Mouse (Mus musculus) forelimb bud, embryonic 11.5 days (tissue): ENCODE results near the gene Kcnq5.
A peak's percentile ranks its signal among the peaks of the same experiment; 100 is the strongest.
"Not testable (repeated sequence)": the region's sequence is repeated elsewhere in the genome, so short reads cannot be mapped to it uniquely, and the experiment has no call there.

ENCODE experiments used
- DNase-seq: peaks from one replicate; pipeline ENCODE4 v3.0.0-alpha.2; 2012; ENCODE audit warnings: low read depth, low spot score

Gene Kcnq5

DNA sequence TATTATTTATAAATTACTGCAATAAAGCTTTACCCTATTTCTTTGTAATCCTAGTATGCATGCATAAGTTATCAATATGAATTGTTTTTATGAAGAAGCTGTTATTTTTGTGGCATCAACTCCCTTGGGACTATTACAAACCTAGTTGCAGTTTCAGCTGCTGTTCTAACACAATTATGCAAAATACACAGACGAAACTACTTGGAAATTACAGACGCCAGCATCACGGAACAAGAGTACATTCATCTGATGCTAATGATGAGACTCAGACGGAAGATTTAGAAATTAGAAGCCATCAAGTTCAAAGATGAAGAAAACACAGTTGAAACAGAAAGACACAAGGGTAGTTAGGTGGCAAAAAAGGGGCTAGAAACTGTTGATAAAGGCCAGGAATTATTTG, 310.9 kb downstream of the Kcnq5 start:
- no peak for DNase-seq

DNA sequence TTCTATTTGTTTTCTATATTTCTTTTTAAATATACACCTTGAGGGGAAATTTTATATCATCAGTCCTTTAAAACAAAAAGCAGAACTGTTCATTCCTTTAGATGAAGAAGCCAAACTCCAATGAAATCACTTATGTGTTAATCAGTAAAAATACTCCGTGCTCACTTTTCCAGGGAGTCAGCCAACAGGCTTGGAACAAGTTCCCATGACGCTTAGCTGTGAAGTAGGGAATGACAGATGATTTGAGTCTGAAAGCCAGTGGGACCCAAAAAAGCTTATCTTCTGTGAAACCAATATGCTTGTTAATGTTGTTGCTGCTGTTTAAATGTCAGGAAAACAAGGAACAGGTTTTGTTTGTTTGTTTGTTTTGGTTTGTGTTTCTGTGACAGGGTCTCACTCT, 326.3 kb downstream of the Kcnq5 start:
- DNase-seq: no peak

DNA sequence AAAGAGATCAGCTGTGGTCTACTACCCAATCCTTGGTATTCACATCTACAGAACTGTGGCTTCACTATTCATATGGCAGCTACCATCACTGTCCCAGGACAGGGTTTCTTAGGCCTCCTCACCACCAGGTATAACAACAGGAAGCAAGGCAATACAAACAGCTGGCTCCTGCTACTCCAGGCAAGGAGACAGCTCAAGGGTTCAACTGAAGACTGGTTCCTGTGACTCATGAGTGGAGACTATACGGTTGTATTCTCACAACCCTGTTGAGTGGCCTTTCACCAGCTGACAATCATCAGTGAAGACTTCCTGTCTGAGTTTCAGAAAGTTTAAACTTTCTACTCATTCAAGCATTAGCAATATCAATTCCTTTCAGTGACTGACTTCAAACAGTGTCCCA, 327.7 kb downstream of the Kcnq5 start:
- no peak for DNase-seq

DNA sequence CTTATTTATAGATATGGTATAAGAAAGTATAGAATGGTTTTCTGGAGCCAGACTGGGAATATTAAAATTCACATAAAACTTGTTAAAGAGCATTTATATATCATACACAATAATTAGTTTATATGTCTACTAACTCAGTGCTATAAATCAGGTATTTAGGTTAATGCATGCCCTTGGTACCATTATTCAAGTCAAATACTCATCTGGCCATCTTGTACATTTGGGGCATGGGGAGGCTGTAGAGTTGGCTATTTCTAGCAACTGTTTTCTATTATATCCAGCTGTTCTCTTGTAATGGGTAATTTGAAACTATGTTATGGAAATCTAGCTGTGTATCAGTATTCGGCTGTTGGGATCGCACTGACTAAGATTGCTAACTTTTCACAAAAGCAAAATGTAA, 339.3 kb downstream of the Kcnq5 start:
- DNase-seq: no peak

DNA sequence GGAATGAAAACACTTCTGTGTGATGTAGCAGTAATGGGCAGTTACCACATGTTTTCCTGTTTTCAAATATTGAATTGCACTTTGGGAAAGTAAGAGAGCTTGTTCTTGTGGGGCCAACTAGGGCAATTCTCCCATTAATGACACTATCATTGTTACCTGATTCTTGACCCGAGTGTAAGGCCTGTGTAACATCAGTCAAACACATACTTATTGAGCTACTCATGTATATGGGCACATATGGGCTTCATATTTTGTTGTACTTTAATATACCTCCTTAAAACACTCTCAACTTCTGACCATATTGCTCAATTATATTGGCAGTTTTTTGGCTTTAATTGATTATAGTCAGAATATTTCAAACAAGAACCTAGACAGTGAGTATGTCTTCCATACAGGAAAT, 339.7 kb downstream of the Kcnq5 start:
- peak; percentile 30 for DNase-seq

DNA sequence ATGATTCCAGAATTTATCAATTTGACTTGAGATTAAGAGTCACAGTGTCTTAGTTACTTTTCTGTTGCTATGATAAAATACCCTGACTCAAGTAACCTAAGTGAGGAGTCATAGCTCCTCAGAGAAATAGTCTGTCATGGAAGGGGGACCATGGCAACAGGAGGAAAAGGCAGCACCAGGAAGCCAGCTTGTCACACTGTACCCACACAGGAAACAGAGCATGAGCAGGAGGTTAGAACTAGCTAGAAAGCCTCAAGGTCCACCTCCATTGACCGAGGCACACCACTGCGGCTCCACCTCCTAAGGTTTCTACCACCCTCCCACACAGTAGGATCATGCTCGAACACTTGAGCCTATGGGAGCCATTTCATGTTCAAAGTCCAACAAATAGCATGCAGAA, 343.0 kb downstream of the Kcnq5 start:
- no peak for DNase-seq

DNA sequence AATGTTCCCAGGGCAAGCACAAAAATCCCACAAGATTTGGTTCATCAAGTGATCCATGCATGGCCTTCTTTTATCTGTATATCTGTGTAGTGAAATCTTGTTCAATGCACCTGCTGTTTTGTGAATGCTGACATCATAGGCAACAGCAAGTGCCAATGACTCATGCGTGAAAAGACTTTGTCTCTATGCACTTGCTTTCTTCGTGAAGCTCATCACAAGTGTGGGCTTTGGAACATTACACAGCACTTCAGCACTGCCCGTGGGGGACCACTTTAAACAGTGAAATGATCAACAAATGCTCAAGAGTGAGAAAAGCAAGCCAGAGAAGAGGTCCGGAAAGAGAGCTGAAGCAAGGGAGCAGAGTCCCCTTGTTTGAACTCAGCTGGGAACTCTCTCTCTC, 345.1 kb downstream of the Kcnq5 start:
- DNase-seq: no peak

DNA sequence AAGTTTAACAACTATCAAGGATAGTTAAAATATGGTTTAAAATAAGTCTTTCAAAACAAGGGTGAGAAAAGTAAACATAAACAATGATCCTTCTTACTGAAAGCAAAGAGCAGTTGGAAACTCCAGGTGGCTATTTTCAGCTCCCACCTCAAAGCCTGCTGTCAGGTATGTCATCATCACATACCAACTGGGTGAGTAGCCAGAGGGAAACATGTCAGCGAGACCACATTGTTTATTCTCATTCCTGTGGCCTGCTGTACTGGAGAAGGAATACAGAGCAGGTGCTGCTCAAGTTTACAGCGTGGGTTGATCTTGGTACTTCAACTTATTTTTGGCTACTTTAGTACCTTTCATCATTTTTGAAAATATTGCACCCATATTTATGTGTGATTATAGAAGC, 347.8 kb downstream of the Kcnq5 start:
- peak; percentile 11 for DNase-seq

DNA sequence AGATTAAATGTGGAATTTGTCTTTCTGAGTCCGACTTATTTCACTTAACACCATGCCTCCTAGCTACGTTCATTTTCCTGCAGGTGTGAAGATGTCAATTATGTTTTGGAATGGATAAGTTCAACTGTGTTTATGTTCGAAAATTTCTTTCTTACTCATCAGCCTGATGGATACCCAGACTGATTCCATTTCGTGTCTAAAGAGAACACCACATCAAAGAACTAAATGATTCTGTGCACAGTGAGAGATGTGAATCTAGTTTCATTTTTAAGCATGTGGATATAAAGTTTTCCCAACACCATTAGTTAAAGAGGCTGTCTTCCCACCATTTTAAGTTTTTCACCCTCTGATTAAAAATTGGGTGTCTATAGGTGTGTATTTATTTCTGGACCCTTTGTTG, 357.7 kb downstream of the Kcnq5 start:
- no peak for DNase-seq

DNA sequence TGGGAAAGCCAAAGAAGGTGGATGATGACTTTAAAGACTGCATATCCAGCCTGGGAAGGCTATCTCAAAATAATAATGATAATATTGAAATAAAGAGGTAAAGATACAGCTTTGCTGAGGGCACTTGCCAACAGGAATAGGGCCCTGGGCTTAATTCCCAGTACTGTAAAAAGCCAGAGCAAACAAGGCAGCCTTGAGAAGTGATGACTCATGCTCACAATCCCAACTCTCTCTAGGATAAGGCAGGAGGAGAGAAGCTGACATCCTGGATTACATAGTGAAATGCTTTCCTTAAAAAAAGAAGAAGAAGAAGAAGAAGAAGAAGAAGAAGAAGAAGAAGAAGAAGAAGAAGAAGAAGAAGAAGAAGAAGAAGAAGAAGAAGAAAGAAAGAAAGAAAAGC, 359.2 kb downstream of the Kcnq5 start:
- no peak for DNase-seq

DNA sequence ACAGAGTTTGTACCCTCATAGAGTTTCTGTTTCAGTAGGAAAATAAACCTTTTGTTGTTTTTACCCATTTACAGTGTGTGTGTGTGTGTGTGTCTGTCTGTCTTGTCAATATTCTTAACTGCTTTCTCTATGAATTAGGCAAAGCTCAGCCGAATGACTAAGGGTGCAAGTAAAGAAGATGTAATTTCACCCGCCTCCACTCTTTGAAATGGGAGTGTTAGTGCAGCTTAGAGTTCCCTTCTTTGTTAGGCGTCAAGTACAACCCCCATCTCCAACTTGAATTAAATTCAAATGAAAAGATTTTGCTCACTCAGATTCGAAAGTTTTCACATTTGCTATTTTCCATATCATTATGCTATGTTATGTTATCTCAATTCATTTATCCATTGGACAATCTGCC, 361.1 kb downstream of the Kcnq5 start:
- DNase-seq: no peak

DNA sequence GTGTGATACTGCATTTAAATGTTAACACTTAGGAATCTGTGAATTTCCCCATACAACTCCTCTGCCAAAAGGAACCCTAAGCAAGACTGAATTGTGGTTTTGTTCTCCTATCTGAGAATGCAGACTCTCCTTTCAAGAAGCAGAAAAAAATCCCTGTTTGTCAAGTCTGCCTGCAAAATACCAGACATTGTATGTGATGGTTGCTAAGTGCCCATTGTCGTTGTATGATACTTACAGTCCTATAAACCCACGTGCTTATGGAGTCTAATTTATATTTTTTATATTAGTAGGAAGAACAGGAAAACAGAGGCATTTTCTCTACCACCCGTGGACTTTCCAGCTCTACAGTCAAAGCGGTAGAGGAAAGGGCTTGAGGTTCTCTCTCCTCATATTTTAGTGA, 367.9 kb downstream of the Kcnq5 start:
- DNase-seq: no peak

DNA sequence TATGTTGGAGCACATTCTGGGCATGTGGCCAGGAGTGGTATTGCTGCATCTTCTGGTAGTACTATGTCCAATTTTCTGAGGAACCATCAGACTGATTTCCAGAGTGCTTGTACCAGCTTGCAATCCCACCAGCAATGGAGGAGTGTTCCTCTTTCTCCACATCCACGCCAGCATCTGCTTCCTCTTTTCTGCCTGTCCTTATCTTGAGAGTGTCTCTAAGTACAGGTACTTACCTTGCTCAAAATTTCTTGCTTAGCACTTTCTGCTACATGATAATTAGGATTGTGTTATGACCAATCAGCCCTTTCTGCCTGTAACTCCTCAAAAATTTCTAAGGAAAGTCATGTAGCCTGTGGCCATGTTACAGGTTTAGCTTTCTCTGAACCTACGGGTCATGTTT, 394.3 kb downstream of the Kcnq5 start:
- not testable (repeated sequence) for DNase-seq

DNA sequence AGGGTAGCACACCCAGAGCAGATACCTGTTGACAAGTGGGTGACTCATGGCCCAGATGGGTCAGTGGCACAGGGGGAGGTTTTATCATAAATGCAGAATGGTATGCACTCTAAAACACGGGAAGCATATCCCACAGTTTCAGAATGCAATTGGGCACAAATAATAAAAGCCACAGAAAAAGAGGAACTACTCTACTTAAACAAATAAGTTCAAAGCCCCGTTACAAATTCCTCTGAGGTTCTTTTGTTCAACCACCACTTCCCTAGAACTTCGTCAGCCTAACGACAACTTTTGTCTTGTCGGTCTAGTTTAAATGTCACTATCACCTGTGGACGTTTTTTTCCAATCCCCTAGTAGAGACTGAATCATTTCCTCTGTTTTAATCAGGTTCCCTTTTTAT, 407.1 kb downstream of the Kcnq5 start:
- no peak for DNase-seq

DNA sequence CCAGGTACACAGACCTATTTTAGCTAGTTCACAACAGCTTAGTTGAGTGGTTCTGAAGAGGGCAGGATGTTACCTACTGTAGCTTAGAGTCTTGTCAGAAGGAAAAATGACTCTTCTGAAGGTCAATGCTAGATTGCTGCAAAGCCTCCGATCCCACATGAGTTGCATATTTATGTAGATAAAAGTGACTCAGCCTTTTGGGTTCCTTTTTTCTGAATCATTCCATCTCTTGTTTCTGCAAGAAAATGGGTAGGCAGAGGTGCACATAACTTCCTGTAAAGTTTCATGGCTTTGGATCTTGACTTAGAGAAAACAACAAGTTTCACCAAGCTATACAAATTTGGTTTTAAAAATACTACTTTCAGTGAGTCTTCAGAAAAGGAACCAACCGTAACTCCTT, 409.0 kb downstream of the Kcnq5 start:
- DNase-seq: no peak

DNA sequence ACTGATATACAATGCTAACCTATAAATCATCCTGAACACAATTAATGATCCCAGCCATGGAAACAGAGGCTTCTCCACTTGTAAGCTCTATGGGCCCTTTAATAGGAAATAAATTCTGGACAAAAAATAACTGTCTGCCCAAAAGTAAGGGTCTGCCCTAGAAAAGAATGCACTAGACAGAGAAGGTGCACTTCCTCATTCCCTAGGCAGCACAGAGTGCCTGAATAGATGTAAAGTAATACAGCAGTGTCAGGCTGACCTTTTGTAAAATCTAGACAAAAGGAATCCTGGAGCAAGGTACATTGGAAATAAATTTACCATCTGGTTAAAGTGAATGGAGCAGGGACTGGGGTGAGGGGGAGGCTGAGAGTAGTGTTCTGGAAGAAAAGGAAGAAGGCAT, 417.8 kb downstream of the Kcnq5 start:
- DNase-seq: no peak

DNA sequence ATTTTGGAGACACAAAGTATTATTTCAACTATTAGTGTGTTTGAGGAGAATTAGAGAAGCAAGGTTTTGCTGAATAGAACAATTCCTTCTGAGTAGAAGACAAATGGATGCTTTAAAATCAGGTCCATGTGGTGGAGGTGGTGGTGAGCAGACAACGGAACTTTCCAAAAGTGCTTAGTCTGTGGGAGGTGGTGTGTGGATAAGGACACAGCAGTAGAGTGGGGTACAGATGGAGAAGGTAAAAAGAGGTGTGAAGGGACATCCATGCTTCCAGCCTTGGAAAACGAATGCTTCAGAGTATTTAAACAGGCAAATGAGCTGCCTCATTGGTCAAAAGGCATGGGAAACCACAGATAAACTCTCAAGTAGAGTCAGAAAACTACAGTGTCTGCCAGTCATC, 422.3 kb downstream of the Kcnq5 start:
- no peak for DNase-seq

DNA sequence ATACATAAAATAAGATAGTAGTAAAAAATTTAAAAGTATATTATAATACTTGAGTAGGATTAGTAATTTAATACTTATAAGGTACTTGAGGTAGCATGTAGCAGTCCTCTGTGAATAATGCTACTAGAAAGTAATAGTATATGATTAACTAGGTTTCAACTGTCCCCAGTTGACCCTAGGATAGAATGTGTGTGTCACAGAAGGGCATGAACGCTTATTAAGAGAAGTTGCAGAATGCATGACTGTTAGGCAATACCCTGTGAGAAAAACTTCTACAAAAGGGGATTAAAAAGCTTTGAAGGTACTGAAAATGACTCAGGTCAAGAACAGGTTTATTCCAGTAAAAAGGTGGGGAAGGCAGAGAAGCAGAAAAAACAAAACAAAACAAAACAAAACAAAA, 430.9 kb downstream of the Kcnq5 start:
- no peak for DNase-seq

DNA sequence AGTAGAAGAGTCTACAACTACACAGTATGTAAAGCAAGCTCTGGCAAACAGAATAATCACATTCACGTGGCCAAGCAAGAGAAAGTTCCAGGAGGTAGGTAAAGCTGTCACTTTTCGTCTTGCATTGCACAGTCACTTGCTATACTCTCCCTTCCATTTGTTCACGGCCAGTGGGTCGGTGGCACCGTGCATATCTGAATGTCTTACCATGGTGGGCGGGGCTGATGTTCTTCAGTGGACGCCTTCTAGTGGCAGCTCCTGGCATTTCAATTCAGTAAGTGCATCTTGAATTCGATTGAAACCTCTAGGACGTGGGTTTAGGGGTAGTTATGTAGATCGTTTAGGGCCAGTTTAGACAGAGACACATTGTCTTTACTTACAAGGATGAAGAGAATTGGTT, 439.7 kb downstream of the Kcnq5 start:
- DNase-seq: no peak

DNA sequence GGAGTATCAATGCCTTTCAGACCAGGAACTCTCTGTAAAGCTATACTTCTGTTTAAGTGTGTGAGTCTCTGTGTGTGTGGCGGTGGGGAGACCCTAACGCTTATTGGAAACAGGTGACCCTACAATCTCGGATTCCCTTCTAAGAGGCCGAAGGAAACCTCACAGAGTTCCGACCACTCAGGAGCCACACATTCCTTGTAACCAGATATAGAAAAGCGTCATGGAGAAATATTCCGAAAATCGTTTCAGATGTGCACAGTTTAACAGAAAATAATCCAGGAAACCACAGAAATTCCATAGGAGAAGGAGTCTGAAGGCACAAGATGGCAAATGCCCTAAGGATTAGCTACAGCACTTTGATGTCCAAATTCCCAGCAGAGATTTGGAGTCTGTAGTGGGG, 440.3 kb downstream of the Kcnq5 start:
- peak; percentile 76 for DNase-seq

DNA sequence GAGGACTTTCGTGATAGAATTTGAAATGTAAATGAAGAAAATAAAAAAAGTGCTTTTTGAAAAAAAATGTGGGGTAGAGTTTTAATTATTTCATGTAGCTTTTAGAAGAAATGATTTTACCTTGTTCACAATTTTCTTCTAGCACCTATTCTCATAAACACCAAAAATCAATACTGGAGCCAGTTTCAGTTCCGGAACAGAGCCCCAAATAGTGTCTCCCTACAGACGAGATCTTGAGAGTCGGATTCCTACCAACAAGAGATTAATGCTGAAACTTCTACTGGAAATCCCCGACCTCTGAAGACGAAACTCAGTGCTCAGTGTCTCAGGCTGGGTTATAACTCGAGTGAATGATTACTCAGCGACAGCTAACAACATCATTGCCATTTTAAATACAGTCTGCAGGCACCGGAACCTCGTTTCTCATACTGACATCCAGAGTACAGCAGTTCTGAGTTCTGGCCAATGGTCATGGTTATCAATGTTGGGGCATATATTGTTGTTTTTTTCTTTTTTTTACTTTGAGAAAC, 441.6 kb downstream of the Kcnq5 start:
- DNase-seq: no peak

DNA sequence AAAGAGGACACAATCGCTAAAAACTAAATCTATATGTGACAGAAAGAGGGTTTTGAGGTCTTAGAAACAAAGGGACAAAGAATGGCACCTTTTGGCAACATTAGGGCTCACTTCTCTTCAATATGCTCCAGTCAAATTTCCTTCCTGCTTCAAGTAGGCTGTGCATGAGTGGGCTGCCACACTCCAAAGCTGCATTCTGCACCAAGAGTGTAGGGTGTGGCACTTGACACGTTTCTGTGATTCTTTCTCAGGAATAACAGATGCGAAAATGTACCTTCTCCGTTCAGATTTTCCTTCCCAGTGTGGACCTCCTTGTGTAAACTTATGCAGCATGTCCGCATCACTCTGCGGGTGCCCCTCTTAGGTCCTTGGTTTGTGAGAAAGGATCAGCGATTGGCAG, 455.1 kb downstream of the Kcnq5 start:
- DNase-seq: no peak

DNA sequence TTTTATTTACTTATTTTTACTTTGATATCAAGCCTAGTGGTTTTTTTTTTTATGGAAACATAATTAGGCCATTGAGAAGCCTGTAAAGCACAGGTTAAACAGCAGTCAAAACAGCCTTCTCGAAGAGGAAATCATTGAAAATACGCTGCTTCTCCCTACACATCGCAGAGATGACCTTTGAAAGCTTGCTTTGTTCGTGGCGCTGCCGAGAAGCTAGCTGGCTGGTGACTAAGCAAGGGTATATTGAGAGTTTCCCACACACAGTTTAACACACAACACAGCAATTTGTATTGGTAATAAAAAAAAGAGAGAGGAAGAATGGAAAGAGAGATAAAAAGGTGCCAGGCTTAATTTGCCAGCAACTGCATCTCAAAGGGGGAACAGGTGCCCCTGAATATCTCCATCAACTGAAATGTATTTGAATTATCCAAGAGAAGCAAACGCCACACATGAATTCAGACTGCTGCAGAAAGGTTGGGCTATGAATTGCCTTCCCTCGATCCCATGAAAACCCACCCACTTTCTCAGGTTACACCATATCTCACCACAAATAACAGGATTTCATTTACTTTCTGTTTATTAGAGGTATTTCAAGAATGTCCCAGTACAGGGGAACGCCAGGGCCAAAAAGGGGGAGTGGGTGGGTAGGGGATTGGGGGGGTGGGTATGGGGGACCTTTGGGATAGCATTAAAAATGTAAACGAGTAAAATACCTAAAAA, 461.8 kb downstream of the Kcnq5 start:
- no peak for DNase-seq

DNA sequence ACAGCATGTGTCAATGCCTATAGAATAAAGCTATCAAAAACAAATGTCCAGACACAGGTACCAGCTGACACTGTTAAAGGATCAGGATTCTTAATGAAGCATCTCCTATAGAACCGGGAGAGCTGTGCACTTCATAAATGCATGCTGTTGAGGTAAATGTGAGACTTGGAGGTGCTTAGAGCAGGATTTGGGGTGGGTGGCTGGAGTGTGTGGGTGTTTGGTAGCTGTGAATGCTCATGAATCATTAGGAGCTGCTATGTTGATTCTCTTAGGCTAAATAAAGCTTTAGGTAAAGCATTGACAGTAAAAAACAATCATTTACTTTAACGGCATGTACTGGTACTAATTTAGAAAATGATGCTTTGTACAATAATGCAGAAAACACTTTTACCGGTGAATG, 465.4 kb downstream of the Kcnq5 start:
- DNase-seq: no peak
